ENCODE assay signal across 10 mouse cellular contexts in genomic region chr10:127536586-127537314, GRCm38 (mm10). TPM values are rescaled to one million over a fixed set of nuclear protein-coding genes. Genes with fewer than 3 reads are reported as not detected.
DNase-seq lines count a peak whose midpoint lies in the region; ATAC-seq lines count a peak whose summit lies in the region.
"Had no signal": no experiment of that assay in that cellular context is flagged by ENCODE, and none has a peak within 500 bp of the region (broad histone marks: within the 10 kb centered on the region; RNA-seq: fewer than 3 reads in every experiment).

No protein-coding gene starts in this region.

- H3K27me3 ChIP-seq in neural tube, embryonic 13.5 days = peaks cover 40% of the 10 kb centered on the region

- 0 out of 2 replicates have a peak overlapping the region, but pooled peaks have one; percentile 35 for H3K9ac ChIP-seq in neural tube, embryonic 13.5 days
- H3K9ac ChIP-seq: embryonic facial prominence, embryonic 15.5 days; limb, embryonic 13.5 days had no signal

- peak; percentile 83 for DNase-seq in CD4-positive, CD25-positive, alpha-beta regulatory T cell, adult 2 months (ENCODE audit: low read depth, low spot score)
- DNase-seq in left cerebral cortex, postnatal 25 days (ENCODE audit: low spot score in 2 of 2) = peak; percentile 47 to 53
- DNase-seq in left cerebral cortex, postnatal 36 days (ENCODE audit: low spot score in 2 of 2) = no peak
- peak; percentile 74 for DNase-seq in embryo, embryonic 10.5 days (ENCODE audit: low spot score)
- DNase-seq in kidney, postnatal 14 days = peak; percentile 65
- no peak for DNase-seq in ovary, postnatal 10 days (ENCODE audit: low spot score)

- peaks cover 60% of the 10 kb centered on the region for H3K4me1 ChIP-seq in neural tube, embryonic 13.5 days (replicated peaks)

- H3K9me3 ChIP-seq in neural tube, embryonic 13.5 days = no peaks in the 10 kb centered on the region
- H3K9me3 ChIP-seq: embryonic facial prominence, embryonic 15.5 days; limb, embryonic 13.5 days had no signal

- peak overlapping the region; percentile 92 for H3K27ac ChIP-seq in neural tube, embryonic 13.5 days (replicated peaks)
- H3K27ac ChIP-seq: embryonic facial prominence, embryonic 15.5 days; limb, embryonic 13.5 days had no signal

- ATAC-seq in CD4-positive, CD25-positive, alpha-beta regulatory T cell, adult 4 months = no peak
- ATAC-seq in neural tube, embryonic 13.5 days (ENCODE audit: low read depth) = peak; percentile 11

- H3K4me2 ChIP-seq in neural tube, embryonic 13.5 days = peak overlapping the region; percentile 10; the same call in 1 of the 2 replicates
- H3K4me2 ChIP-seq: embryonic facial prominence, embryonic 15.5 days; limb, embryonic 13.5 days had no signal

- WGBS in neural tube, embryonic 13.5 days = 12% methylated on average over 8 of the region's 8 CpGs

- H3K4me3 ChIP-seq in neural tube, embryonic 13.5 days = no peak overlapping the region
- H3K4me3 ChIP-seq: embryonic facial prominence, embryonic 15.5 days; limb, embryonic 13.5 days had no signal

- intact Hi-C loops in left cerebral cortex, postnatal 25 days (cut with DNase I) = loop anchor here (1.0 to 2.0 kb wide), 2 partner anchors 23 to 198 kb away; no protein-coding TSS in a partner anchor
- intact Hi-C loops in left cerebral cortex, postnatal 36 days (cut with DNase I) = no loop called here

- peaks cover 37% of the 10 kb centered on the region for H3K36me3 ChIP-seq in neural tube, embryonic 13.5 days

RNA-seq across cellular contexts. Expression of gene Nxph4, which starts 2.4 kb away (rescaled TPM):
- not detected for polyA plus RNA-seq in CD4-positive, CD25-positive, alpha-beta regulatory T cell, adult 4 months (2017; shearing (Covaris generic))
- total RNA-seq in left cerebral cortex, postnatal 25 days (2021) = 1 to 10 TPM; 5.5 to 6.9 TPM
- 1 to 10 TPM; 6.0 to 7.6 TPM for total RNA-seq in left cerebral cortex, postnatal 36 days (2021)
- 128 and 133 TPM in 2 replicates for polyA plus RNA-seq in neural tube, embryonic 13.5 days (2015; fragmentation: Nextera tagmentation; extraction: Ambion mirVana)

RNA-seq across cellular contexts. Expression of gene Shmt2, which starts 14.5 kb away (rescaled TPM):
- 10 to 100 TPM; 55.4 to 78.3 TPM for polyA plus RNA-seq in CD4-positive, CD25-positive, alpha-beta regulatory T cell, adult 4 months (2017; shearing (Covaris generic))
- 10 to 100 TPM; 25.7 to 29.9 TPM for total RNA-seq in left cerebral cortex, postnatal 25 days (2021)
- 10 to 100 TPM; 22.8 to 29.9 TPM for total RNA-seq in left cerebral cortex, postnatal 36 days (2021)
- 52.4 and 53.0 TPM in 2 replicates for polyA plus RNA-seq in neural tube, embryonic 13.5 days (2015; fragmentation: Nextera tagmentation; extraction: Ambion mirVana)

RNA-seq across cellular contexts. Expression of gene Ndufa4l2, which starts 22.0 kb away (rescaled TPM):
- polyA plus RNA-seq in CD4-positive, CD25-positive, alpha-beta regulatory T cell, adult 4 months (2017; shearing (Covaris generic)) = not detected
- total RNA-seq in left cerebral cortex, postnatal 25 days (2021) = 1 to 10 TPM; 2.9 to 6.7 TPM
- total RNA-seq in left cerebral cortex, postnatal 36 days (2021) = 1 to 10 TPM; 2.1 to 4.9 TPM
- 10.1 and 10.6 TPM in 2 replicates for polyA plus RNA-seq in neural tube, embryonic 13.5 days (2015; fragmentation: Nextera tagmentation; extraction: Ambion mirVana)

RNA-seq across cellular contexts. Expression of gene Stac3, which starts 35.3 kb away (rescaled TPM):
- polyA plus RNA-seq in CD4-positive, CD25-positive, alpha-beta regulatory T cell, adult 4 months (2017; shearing (Covaris generic)) = 1 to 10 TPM; 1.0 to 1.2 TPM
- total RNA-seq in left cerebral cortex, postnatal 25 days (2021) = 1 to 10 TPM; 4.3 to 5.6 TPM
- 1 to 10 TPM; 1.7 to 2.9 TPM for total RNA-seq in left cerebral cortex, postnatal 36 days (2021)
- polyA plus RNA-seq in neural tube, embryonic 13.5 days (2015; fragmentation: Nextera tagmentation; extraction: Ambion mirVana) = 2.4 and 3.2 TPM in 2 replicates

Comparison
In these comparisons a context has a peak if more than half of its experiments do, and no peak if none do; other contexts are left out.
1. DNase-seq: peak in CD4-positive, CD25-positive, alpha-beta regulatory T cell, adult 2 months (single experiment), left cerebral cortex, postnatal 25 days (2 of 2), embryo, embryonic 10.5 days (single experiment) and kidney, postnatal 14 days (single experiment); none in left cerebral cortex, postnatal 36 days (0 of 2) and ovary, postnatal 10 days (single experiment).